Mouse (Mus musculus) hindbrain, postnatal 0 days (tissue): ENCODE data around the gene Nid2. TPM values are rescaled to one million over a fixed set of nuclear protein-coding genes. Genes with fewer than 3 reads are reported as not detected.

ENCODE experiments used
- ATAC-seq: fragments of 200-750 bp; cut with Nextera tagmentation; 2 replicates; pipeline ENCODE4 v1.8.0; 2017; ENCODE audit warnings: mild to moderate bottlenecking, moderate TSS enrichment, moderate library complexity
- DNase-seq: peaks from one replicate; pipeline ENCODE4 v3.0.0-alpha.2; 2015; ENCODE audit warnings: low spot score
- H3K27ac ChIP-seq: fragments of 300-500 bp; sonication (generic); 2 replicates; pipeline ENCODE4 v1.5.1; 2014; ENCODE audit warnings: mild to moderate bottlenecking
- H3K27me3 ChIP-seq: fragments of 300-500 bp; sonication (generic); 2 replicates; pipeline ENCODE4 v1.6.1; 2014; ENCODE audit warnings: low read length, mixed read lengths; ENCODE audit not compliant: insufficient read depth
- H3K36me3 ChIP-seq: fragments of 300-500 bp; sonication (generic); 2 replicates; pipeline ENCODE4 v1.6.1; 2014; ENCODE audit warnings: low read length, mixed read lengths; ENCODE audit not compliant: insufficient read depth
- H3K4me1 ChIP-seq: fragments of 300-500 bp; sonication (generic); 2 replicates; pipeline ENCODE4 v1.6.1; 2014; ENCODE audit warnings: antibody characterized with exemption, low read length, mixed read lengths; ENCODE audit not compliant: insufficient read depth
- H3K4me2 ChIP-seq: fragments of 300-500 bp; sonication (generic); 2 replicates; pipeline ENCODE4 v1.6.1; 2014; ENCODE audit warnings: low read depth, mild to moderate bottlenecking, low read length, moderate library complexity, mixed read lengths
- H3K4me3 ChIP-seq: fragments of 300-500 bp; sonication (generic); 2 replicates; pipeline ENCODE4 v1.5.1; 2014; ENCODE audit warnings: low read length
- H3K9ac ChIP-seq: fragments of 300-500 bp; sonication (generic); replicated peaks from 2 replicates; pipeline ENCODE4 v1.6.1; 2014; ENCODE audit warnings: mild to moderate bottlenecking, low read length, moderate library complexity, mixed read lengths
- H3K9me3 ChIP-seq: fragments of 300-500 bp; sonication (generic); 2 replicates; pipeline ENCODE4 v1.6.1; 2016; ENCODE audit warnings: low read length, mixed read lengths
- CTCF ChIP-seq: IDR thresholded peaks from 2 replicates; pipeline ENCODE4 v1.5.1; 2016; ENCODE audit warnings: antibody characterized with exemption, control low read depth, low read depth
- WGBS: fragments of 180-500 bp; shearing (Covaris S2); extraction: QIAGEN DNeasy Blood & Tissue Kit; methylation state at CpG from one replicate; pipeline ENCODE4 v1.1.7; 2014; 5-methylcytosine and 5-hydroxymethylcytosine counted together
- polyA plus RNA-seq: library from polyadenylated mRNA; unstranded; fragments of >200 nt; fragmentation: Nextera tagmentation; extraction: Ambion mirVana; gene quantifications from 2 replicates; pipeline ENCODE4 v1.2.1, GENCODE M21; 2015
- total RNA-seq: library from RNA; depleted of rRNA; stranded (reverse); fragments of >200 nt; gene quantifications from 2 replicates; pipeline ENCODE4 v1.2.3, GENCODE M21; 2014

Nid2 gene
- total and polyA plus RNA-seq, 2 experiments from 2014 or later, result 25.5 to 40.6 TPM

GRCm38 (mm10) chr14:19776890-19777289, 25.8 kb downstream of the Nid2 start:
- H3K4me1 ChIP-seq, result no peaks in the 10 kb centered on the region
- H3K36me3 ChIP-seq, result no peaks in the 10 kb centered on the region
- ATAC-seq (no peak), DNase-seq (peak; percentile 20)
- H3K9ac ChIP-seq, result no peak overlapping the region
- 50% methylated on average over 6 of the region's 6 CpGs for WGBS
- no peaks in the 10 kb centered on the region for H3K27me3 ChIP-seq
- no peaks in the 10 kb centered on the region for H3K9me3 ChIP-seq
- no peak overlapping the region for H3K4me3 ChIP-seq
- H3K27ac ChIP-seq, result no peak overlapping the region
- peak; percentile 68 for TF ChIP-seq CTCF
- no peak overlapping the region for H3K4me2 ChIP-seq

GRCm38 (mm10) chr14:19777365-19777764, 26.3 kb downstream of the Nid2 start:
- Histone ChIP-seq H3K36me3 (no peaks in the 10 kb centered on the region), H3K4me1 (no peaks in the 10 kb centered on the region), H3K4me2 (no peak overlapping the region), H3K4me3 (no peak overlapping the region), H3K27me3 (no peaks in the 10 kb centered on the region), H3K9me3 (no peaks in the 10 kb centered on the region), H3K9ac (no peak overlapping the region), H3K27ac (no peak overlapping the region)
- DNase-seq (no peak), ATAC-seq (no peak)
- 95% methylated on average over 6 of the region's 6 CpGs for WGBS
- TF ChIP-seq CTCF, result no peak

GRCm38 (mm10) chr14:19777945-19778344, 26.9 kb downstream of the Nid2 start:
- Histone ChIP-seq H3K27me3 (no peaks in the 10 kb centered on the region), H3K27ac (no peak overlapping the region), H3K4me3 (no peak overlapping the region), H3K9ac (no peak overlapping the region), H3K4me2 (no peak overlapping the region), H3K9me3 (no peaks in the 10 kb centered on the region), H3K36me3 (no peaks in the 10 kb centered on the region), H3K4me1 (no peaks in the 10 kb centered on the region)
- ATAC-seq, result no peak
- TF ChIP-seq CTCF, result no peak
- 84% methylated on average over 13 of the region's 13 CpGs for WGBS
- no peak for DNase-seq

GRCm38 (mm10) chr14:19785797-19786588, 34.9 kb downstream of the Nid2 start:
- H3K27me3 ChIP-seq, result no peaks in the 10 kb centered on the region
- TF ChIP-seq CTCF, result no peak
- no peaks in the 10 kb centered on the region for H3K9me3 ChIP-seq
- H3K4me1 ChIP-seq, result no peaks in the 10 kb centered on the region
- H3K27ac ChIP-seq, result no peak overlapping the region
- WGBS, result 83% methylated on average over 9 of the region's 9 CpGs
- no peak overlapping the region for H3K9ac ChIP-seq
- no peaks in the 10 kb centered on the region for H3K36me3 ChIP-seq
- no peak overlapping the region for H3K4me3 ChIP-seq
- ATAC-seq, result no peak
- no peak overlapping the region for H3K4me2 ChIP-seq
- no peak for DNase-seq

- Histone ChIP-seq H3K36me3 (no peaks in the 10 kb centered on the region), H3K9ac (no peak overlapping the region), H3K4me3 (no peak overlapping the region), H3K27me3 (no peaks in the 10 kb centered on the region), H3K4me2 (no peak overlapping the region), H3K9me3 (no peaks in the 10 kb centered on the region), H3K27ac (no peak overlapping the region), H3K4me1 (no peaks in the 10 kb centered on the region)
- DNase-seq (no peak), ATAC-seq (no peak)
- TF ChIP-seq CTCF, result no peak
- 85% methylated on average over 1 of the region's 1 CpGs for WGBS
Measured at GRCm38 (mm10) chr14:19788443-19788842, 37.4 kb downstream of the Nid2 start.

- Histone ChIP-seq H3K4me2 (no peak overlapping the region), H3K27ac (no peak overlapping the region), H3K36me3 (no peaks in the 10 kb centered on the region), H3K4me3 (no peak overlapping the region), H3K4me1 (no peaks in the 10 kb centered on the region), H3K9me3 (no peaks in the 10 kb centered on the region), H3K9ac (no peak overlapping the region), H3K27me3 (no peaks in the 10 kb centered on the region)
- no peak for TF ChIP-seq CTCF
- 75% methylated on average over 4 of the region's 4 CpGs for WGBS
- no peak for DNase-seq
- no peak for ATAC-seq
Measured at GRCm38 (mm10) chr14:19794881-19795280, 43.8 kb downstream of the Nid2 start.
